Mouse (Mus musculus) CD4-positive, CD25-positive, alpha-beta regulatory T cell, adult 9 weeks (primary cell): Measurements from ENCODE around the gene Cox4i2. TPM values are rescaled to one million over a fixed set of nuclear protein-coding genes. Genes with fewer than 3 reads are reported as not detected.

Source experiments
- polyA plus RNA-seq: library from polyadenylated mRNA; unstranded; fragments of 100-300 nt; shearing (Covaris generic); gene quantifications from one replicate; pipeline ENCODE4 v1.2.1, GENCODE M21; 2017

The Cox4i2 gene
- not detected for polyA plus RNA-seq

GRCm38 (mm10) chr2:152753944-152754711 is at the start of gene Cox4i2:
Gene Cox4i2 (plus strand): TSS chr2:152754173.

GRCm38 (mm10) chr2:152736090-152736601 is 17.8 kb upstream of the Cox4i2 start, which contains the start of gene Id1:
Gene Id1 (plus strand): TSS chr2:152736251.

Other genes with a start within 250 kb of the Cox4i2 start
- gene Defb26, start 242.5 kb upstream of the Cox4i2 start, polyA plus RNA-seq = not detected
- not detected for gene Defb28, start 235.9 kb upstream of the Cox4i2 start, polyA plus RNA-seq
- not detected for gene Defb29, start 214.1 kb upstream of the Cox4i2 start, polyA plus RNA-seq
- not detected for gene Gm17416, start 184.8 kb upstream of the Cox4i2 start, polyA plus RNA-seq
- not detected for gene Defb21, start 181.4 kb upstream of the Cox4i2 start, polyA plus RNA-seq
- gene Defb19, start 173.9 kb upstream of the Cox4i2 start, polyA plus RNA-seq = not detected
- gene Defb45, start 154.8 kb upstream of the Cox4i2 start, polyA plus RNA-seq = not detected
- gene Defb36, start 149.8 kb upstream of the Cox4i2 start, polyA plus RNA-seq = not detected
- gene Defb25, start 131.1 kb upstream of the Cox4i2 start, polyA plus RNA-seq = not detected
- gene Rem1, start 127.2 kb upstream of the Cox4i2 start, polyA plus RNA-seq = not detected
- gene H13, start 84.7 kb upstream of the Cox4i2 start, polyA plus RNA-seq = 39.0 TPM
- gene Mcts2, start 67.1 kb upstream of the Cox4i2 start, polyA plus RNA-seq = 2.4 TPM
- not detected for gene Id1, start 17.9 kb upstream of the Cox4i2 start, polyA plus RNA-seq
- gene Bcl2l1, start 77.6 kb downstream of the Cox4i2 start, polyA plus RNA-seq = 69.7 TPM
- gene Tpx2, start 93.8 kb downstream of the Cox4i2 start, polyA plus RNA-seq = 4.1 TPM
- not detected for gene Mylk2, start 157.2 kb downstream of the Cox4i2 start, polyA plus RNA-seq
- not detected for gene Foxs1, start 179.0 kb downstream of the Cox4i2 start, polyA plus RNA-seq
- gene Dusp15, start 197.5 kb downstream of the Cox4i2 start, polyA plus RNA-seq = not detected
- gene Ttll9, start 208.3 kb downstream of the Cox4i2 start, polyA plus RNA-seq = 1.3 TPM